Mouse (Mus musculus) ES-Bruce4 (cell line): ENCODE measurements around the gene Avpr2. TPM values are rescaled to one million over a fixed set of nuclear protein-coding genes. Genes with fewer than 3 reads are reported as not detected.
A peak's percentile ranks its signal among the peaks of the same experiment; 100 is the strongest.

ENCODE experiments used
- H3K27ac ChIP-seq: 2 replicates; pipeline ENCODE4 v1.5.1; 2012; ENCODE audit warnings: low read length, inconsistent platforms; ENCODE audit not compliant: insufficient read depth
- H3K27me3 ChIP-seq: 2 replicates; pipeline ENCODE4 v1.6.1; 2012; ENCODE audit warnings: mild to moderate bottlenecking, low read length, inconsistent platforms; ENCODE audit not compliant: control insufficient read depth, poor library complexity, insufficient read depth, severe bottlenecking
- H3K36me3 ChIP-seq: 2 replicates; pipeline ENCODE4 v1.6.1; 2012; ENCODE audit warnings: inconsistent platforms, mild to moderate bottlenecking, low read length, moderate library complexity; ENCODE audit not compliant: control insufficient read depth, poor library complexity, insufficient read depth, severe bottlenecking
- H3K4me1 ChIP-seq: one replicate; pipeline ENCODE4 v1.8.1; 2011; ENCODE audit warnings: low read length; ENCODE audit not compliant: control insufficient read depth, insufficient read depth
- H3K4me3 ChIP-seq: 2 replicates; pipeline ENCODE4 v1.5.1; 2011; ENCODE audit warnings: low read depth, mild to moderate bottlenecking, low read length
- H3K9ac ChIP-seq: 2 replicates; pipeline ENCODE4 v1.6.1; 2012; ENCODE audit warnings: low read depth, mild to moderate bottlenecking, inconsistent platforms; ENCODE audit not compliant: poor library complexity, severe bottlenecking
- H3K9me3 ChIP-seq: replicated peaks from 2 replicates; pipeline ENCODE4 v1.6.1; 2012; ENCODE audit warnings: mild to moderate bottlenecking, low read length, inconsistent platforms; ENCODE audit not compliant: control insufficient read depth, poor library complexity, insufficient read depth, severe bottlenecking
- CTCF ChIP-seq: IDR thresholded peaks from one replicate; pipeline ENCODE4 v1.8.1; 2011; ENCODE audit warnings: low read depth, low read length
- EP300 ChIP-seq: IDR thresholded peaks from 2 replicates; pipeline ENCODE4 v1.6.1; 2011; ENCODE audit warnings: low read depth, low read length; ENCODE audit not compliant: insufficient read depth
- POLR2A ChIP-seq: IDR thresholded peaks from one replicate; pipeline ENCODE4 v1.8.1; 2011; ENCODE audit warnings: low read length; ENCODE audit not compliant: insufficient read depth
- polyA plus RNA-seq: library from polyadenylated mRNA; stranded (reverse); fragments of >200 nt; gene quantifications from 2 replicates; pipeline ENCODE4 v1.2.4, GENCODE M21; 2011; ENCODE audit warnings: low read depth; ENCODE audit not compliant: missing spikeins, insufficient read depth, insufficient read length

Avpr2 gene
- polyA plus RNA-seq, 1 experiment = not detected

DNA sequence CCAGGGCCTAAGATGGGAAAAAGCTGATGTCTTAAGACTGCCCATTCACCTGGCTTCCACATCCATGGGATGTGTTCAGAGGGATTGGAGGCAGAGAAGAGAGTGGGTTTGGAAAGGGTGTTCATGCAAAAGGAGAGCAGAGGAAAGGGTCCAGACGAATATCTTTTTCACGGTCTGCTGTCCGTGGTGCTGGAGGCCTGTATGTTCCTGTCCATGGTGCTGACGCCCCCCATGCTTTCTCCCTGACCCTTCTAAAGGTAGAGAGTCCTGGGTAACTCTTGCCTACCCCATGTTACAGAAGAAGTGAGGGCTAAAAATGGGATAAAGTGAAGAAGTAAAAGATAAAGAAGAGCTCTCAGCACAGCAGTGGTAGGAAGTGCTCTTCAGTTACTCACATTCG, 22.6 kb upstream of the Avpr2 start:
- TF ChIP-seq EP300 (no peak), CTCF (no peak), POLR2A (no peak)

DNA sequence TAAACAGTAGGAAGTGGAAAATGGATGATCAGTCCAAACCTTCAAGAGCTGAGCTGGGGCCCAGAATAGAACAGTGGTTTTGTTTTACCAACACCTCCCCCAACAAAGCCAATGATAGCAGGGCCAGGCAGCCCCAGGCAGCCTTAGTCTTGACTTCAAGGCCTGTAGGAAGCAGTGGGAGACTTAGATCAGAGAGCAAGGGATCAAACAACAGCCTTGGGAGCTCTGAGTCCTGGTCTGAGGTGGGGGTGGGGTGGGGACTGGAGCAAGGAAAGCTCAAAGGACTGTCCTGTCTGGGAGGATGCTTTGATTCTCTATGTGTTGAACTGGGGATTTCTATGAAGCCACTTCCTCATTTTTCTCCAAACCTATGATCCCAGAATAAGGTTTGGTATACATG, 20.4 kb upstream of the Avpr2 start:
- no peak overlapping the region for H3K27ac ChIP-seq
- H3K9me3 ChIP-seq = no peaks in the 10 kb centered on the region
- no peaks in the 10 kb centered on the region for H3K27me3 ChIP-seq
- TF ChIP-seq POLR2A = no peak
- TF ChIP-seq CTCF = no peak
- TF ChIP-seq EP300 = no peak
- H3K36me3 ChIP-seq = no peaks in the 10 kb centered on the region
- H3K4me1 ChIP-seq = no peaks in the 10 kb centered on the region
- H3K4me3 ChIP-seq = no peak overlapping the region
- no peak overlapping the region for H3K9ac ChIP-seq

More for the DNA sequence above, 22.6 kb upstream of the Avpr2 start:
- Histone ChIP-seq H3K27ac (no peak overlapping the region), H3K4me1 (no peaks in the 10 kb centered on the region), H3K9me3 (no peaks in the 10 kb centered on the region), H3K36me3 (no peaks in the 10 kb centered on the region), H3K9ac (no peak overlapping the region), H3K4me3 (no peak overlapping the region), H3K27me3 (no peaks in the 10 kb centered on the region)

DNA sequence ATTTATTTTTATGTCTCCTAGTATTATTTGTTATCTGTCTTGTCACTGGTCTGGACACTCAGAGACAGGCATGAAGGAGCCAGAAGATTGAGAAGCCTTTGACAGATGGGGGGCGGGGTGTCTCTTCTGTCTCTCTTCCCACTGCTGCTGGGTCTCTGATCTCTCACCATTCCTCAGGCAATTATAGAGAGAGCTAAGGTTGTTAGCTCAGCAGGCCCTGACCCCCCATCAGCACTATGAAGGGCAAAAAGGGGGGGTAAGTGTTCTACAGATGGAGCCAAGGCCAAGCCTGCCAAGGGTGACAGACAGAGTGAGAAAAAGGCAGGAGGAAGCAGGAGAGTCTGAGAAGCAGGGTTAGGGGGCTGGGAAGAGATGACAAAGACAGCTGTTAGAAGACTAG, 19.9 kb upstream of the Avpr2 start:
- TF ChIP-seq EP300 (no peak), POLR2A (no peak)
- no peak overlapping the region for H3K27ac ChIP-seq
- H3K9ac ChIP-seq = no peak overlapping the region
- no peaks in the 10 kb centered on the region for H3K4me1 ChIP-seq
- H3K4me3 ChIP-seq = no peak overlapping the region
- H3K27me3 ChIP-seq = no peaks in the 10 kb centered on the region
- no peaks in the 10 kb centered on the region for H3K9me3 ChIP-seq
- H3K36me3 ChIP-seq = no peaks in the 10 kb centered on the region

DNA sequence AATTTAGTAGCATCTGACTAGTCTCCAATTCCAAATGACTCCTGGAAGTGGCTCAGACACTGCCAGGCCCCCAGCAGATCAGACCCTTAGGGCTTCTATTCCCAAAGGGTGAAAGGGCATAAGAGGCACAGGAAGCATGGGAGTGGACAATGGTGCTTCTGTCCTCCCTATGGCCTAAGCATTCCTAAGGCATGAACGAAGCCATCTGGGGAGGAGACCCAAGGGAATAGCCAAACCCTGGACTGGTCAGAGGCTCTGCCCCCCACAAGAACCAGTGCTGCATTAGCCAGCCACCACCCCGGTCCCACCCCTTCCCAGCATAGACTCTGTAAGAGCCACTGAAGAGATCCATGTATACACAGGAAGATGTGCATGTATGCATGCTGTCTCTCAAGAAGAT, 16.0 kb upstream of the Avpr2 start:
- no peak for TF ChIP-seq POLR2A
- no peak for TF ChIP-seq CTCF
- TF ChIP-seq EP300 = no peak

DNA sequence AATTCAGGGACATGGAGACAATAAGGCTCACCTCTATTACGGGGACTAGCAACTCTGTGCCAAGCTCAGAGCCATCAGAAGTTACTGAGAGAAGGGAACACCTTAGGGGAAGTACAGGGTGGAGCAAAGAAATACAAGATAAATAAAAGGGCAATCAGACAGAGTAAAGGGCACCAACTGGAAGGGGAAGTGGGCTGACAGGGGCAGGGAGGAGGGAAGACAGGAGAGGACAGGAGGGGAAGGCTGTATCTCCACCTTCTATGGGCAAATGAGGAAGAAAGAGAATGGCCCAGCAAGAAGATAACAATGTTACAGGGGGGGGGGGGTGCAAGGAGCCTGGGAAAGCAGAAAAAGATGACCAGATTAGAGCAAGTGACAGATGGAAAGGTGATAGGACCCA, 14.9 kb upstream of the Avpr2 start:
- Histone ChIP-seq H3K36me3 (no peaks in the 10 kb centered on the region), H3K4me3 (no peak overlapping the region), H3K9ac (no peak overlapping the region), H3K9me3 (no peaks in the 10 kb centered on the region), H3K4me1 (no peaks in the 10 kb centered on the region), H3K27me3 (no peaks in the 10 kb centered on the region), H3K27ac (no peak overlapping the region)
- TF ChIP-seq CTCF (no peak), EP300 (no peak), POLR2A (no peak)

More for the DNA sequence above, 16.0 kb upstream of the Avpr2 start:
- H3K9me3 ChIP-seq = no peaks in the 10 kb centered on the region
- no peak overlapping the region for H3K9ac ChIP-seq
- H3K4me3 ChIP-seq = no peak overlapping the region
- H3K4me1 ChIP-seq = no peaks in the 10 kb centered on the region
- no peaks in the 10 kb centered on the region for H3K27me3 ChIP-seq
- no peak overlapping the region for H3K27ac ChIP-seq
- no peaks in the 10 kb centered on the region for H3K36me3 ChIP-seq

DNA sequence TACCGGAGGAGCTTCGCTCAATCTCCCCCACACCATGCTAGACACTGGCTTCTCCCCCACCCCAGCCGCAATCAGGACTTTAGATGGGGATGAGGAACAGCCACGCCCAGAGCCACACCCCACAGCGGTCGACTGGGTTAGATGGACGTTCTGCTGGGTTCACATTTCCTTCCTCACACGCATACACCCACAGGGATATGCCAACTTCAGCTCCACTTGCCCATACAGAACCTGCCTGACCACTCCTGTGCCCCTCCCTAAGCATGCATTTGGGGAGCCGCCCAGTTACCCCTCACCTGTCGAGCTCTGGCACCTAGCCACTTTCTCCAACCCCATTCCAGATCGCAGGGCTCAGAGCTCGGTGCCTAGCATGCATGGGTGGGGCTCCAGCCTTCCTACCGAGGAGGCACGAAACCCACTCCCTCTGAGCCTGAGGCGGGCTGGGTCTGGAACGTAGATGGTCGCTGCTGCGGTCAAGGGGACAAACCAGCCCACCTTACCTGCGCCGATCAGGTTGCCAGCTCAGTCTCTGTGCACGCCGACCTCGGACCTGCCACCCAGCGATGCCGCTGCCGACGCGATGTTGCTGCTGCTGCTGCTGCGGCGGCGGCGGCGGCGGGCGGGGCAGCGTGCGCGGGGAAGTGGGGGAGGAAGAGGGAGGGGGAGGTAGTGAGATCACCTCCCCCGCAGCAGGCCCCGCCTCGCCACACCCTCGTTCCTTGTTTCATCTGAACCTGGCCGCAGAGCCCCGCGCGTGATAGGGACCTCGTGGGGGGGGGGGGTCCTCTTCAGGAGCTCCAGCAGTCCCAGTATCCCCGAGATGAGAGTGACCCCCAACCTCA, 11.5 kb upstream of the Avpr2 start:
- Histone ChIP-seq H3K36me3 (no peaks in the 10 kb centered on the region), H3K27me3 (no peaks in the 10 kb centered on the region), H3K9ac (peak overlapping the region; percentile 21), H3K27ac (no peak overlapping the region), H3K4me3 (peak overlapping the region; percentile 97), H3K9me3 (no peaks in the 10 kb centered on the region), H3K4me1 (no peaks in the 10 kb centered on the region)
- TF ChIP-seq EP300 = no peak
- TF ChIP-seq CTCF = no peak
- no peak for TF ChIP-seq POLR2A
